Mouse (Mus musculus): ENCODE measurements around the gene Fam129a. TPM values are rescaled to one million over a fixed set of nuclear protein-coding genes. Genes with fewer than 3 reads are reported as not detected.
"Not testable (repeated sequence)": the region's sequence is repeated elsewhere in the genome, so short reads cannot be mapped to it uniquely, and the experiment has no call there.

Fam129a gene
- polyA plus RNA-seq, 1 experiment from 2014 or later = 10.5 TPM

DNA sequence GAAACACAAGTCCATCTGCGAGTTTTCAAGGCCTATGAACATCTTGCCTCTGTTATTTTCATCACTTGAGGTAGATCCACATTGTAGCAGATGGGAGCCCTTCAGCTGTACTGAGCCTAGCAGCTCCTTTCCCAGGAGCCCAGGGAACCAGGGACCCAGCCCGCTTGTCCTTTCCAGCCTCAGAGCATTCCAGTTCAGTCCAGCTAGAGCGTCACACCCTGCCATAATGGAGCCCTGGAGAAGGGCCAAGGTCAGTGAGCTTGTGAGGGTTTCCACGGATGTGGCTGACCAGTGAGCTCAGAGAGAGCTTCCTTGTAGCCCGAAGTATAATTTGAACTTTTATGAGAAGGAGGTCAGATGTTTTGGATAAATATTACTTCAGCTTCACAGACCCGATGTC, 121.9 kb downstream of the Fam129a start:
- 42% methylated on average over 6 of the region's 6 CpGs for WGBS
- H3K27ac ChIP-seq = 0 out of 2 replicates have a peak overlapping the region, but pooled peaks have one; percentile 27
- H3K4me1 ChIP-seq = peaks cover 10% of the 10 kb centered on the region; the same call in 1 of the 2 replicates
- H3K4me3 ChIP-seq (replicated peaks); H3K36me3 ChIP-seq; H3K4me2 ChIP-seq; H3K9ac ChIP-seq; H3K27me3 ChIP-seq; H3K9me3 ChIP-seq (replicated peaks): not testable (repeated sequence)
- ATAC-seq (replicated peaks; ENCODE audit: low FRiP score) = peak; percentile 73

DNA sequence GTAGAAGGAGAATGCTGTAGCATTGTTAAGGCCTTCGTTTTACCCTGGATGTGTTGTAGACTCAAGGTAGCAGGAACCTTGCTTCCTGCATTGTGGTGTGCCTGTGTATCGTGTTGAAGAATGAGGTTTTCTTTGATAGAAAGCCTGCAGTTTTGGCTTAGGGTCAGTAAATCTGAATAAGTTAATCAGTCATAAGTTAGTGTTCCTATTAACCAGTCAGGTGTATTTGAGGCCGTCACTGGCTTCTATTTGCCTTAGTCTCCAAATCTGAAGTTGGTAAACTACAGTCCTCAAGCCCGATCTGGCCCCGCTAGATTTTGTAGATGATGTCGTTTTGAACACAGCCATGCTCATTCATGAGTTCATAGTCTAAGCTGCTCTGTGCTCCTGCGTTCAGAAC, 125.8 kb downstream of the Fam129a start:
- Histone ChIP-seq H3K4me3 (replicated peaks) (no peak overlapping the region), H3K4me2 (no peak overlapping the region), H3K27me3 (0 out of 2 replicates have a peak, but pooled peaks cover 3% of the 10 kb centered on the region), H3K9ac (no peak overlapping the region), H3K27ac (no peak overlapping the region), H3K36me3 (no peaks in the 10 kb centered on the region), H3K4me1 (peaks cover 10% of the 10 kb centered on the region; the same call in 1 of the 2 replicates), H3K9me3 (replicated peaks) (no peaks in the 10 kb centered on the region)
- no peak for ATAC-seq (replicated peaks; ENCODE audit: low FRiP score)
- WGBS = 79% methylated on average over 7 of the region's 7 CpGs

DNA sequence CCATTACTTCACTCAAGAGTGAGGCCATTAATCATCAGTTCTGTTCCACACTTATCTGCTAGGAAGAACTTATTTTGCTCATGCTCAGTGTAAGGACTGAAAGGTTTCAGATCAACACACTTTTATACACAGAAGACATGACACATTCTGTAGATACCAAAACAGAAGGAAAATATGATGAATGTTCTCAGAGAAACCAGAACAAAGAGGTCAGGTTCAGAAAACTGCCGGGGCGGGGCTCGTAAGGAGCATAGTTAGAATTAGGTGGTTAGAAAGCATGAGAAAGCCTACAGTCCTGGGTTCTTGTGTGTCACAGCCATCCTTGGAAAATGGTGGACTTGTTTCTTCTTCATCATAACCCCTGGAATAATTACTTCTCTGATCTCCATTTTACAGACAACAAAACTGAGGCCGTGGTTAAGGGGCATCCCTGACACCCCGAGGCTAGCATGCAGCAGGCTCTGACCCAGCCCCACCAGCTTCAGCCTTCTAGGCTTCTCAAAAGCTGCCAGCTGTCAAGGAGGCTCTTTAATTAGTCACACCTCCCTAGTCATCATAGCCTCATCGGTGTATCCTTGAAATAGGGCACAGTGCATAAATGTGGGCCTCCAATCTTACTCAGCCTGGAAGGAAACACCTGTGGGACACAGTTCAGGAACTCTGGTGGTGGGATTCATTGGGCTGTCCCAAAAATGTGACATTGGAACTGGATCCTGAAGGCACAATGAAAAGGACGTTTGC, 127.1 kb downstream of the Fam129a start:
- H3K9me3 ChIP-seq (replicated peaks) = no peaks in the 10 kb centered on the region
- H3K4me2 ChIP-seq = no peak overlapping the region
- H3K9ac ChIP-seq = no peak overlapping the region
- no peak overlapping the region for H3K27ac ChIP-seq
- 72% methylated on average over 7 of the region's 7 CpGs for WGBS
- H3K4me3 ChIP-seq (replicated peaks) = no peak overlapping the region
- 0 out of 2 replicates have a peak, but pooled peaks cover 3% of the 10 kb centered on the region for H3K27me3 ChIP-seq
- no peak for ATAC-seq (replicated peaks; ENCODE audit: low FRiP score)
- H3K36me3 ChIP-seq = no peaks in the 10 kb centered on the region
- peaks cover 2% of the 10 kb centered on the region; the same call in 1 of the 2 replicates for H3K4me1 ChIP-seq

DNA sequence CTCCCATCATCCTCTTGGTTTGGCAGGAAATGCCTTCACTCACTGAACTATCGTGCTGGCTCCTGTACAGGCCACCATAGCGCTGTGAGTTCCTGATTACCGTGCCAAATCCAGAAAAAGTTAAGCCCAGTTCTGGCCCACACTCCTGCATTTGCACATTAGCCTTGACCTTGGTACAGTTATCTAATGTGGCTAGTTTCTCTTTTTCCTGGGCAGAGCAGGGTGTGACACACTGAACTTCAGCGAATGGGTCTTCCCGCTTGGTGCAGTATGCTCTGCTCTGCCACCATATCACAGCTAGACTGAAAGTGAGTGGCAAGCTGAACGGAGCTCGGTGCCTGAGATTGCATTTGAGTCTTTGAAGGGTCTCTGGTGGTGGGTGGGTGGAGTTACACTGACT, 128.4 kb downstream of the Fam129a start:
- WGBS = 76% methylated on average over 7 of the region's 7 CpGs

DNA sequence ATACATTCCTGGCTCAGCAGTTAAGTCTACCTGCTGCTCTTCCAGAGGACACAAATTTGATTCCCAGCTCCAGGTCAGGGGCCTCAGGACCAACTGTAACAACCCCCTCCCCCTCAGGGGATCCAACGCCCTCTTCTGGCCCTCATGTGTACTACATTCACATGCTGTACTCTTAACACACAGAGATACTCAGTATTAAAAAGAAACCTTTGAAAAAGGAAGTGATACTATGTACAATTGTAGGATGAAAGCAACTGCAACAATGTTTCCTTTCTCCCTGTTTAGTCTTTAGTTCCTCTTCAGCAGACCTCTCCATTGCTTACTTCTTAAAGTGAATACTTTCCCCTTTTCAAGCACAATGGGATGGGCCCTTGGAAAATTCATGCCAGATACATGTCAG, 131.8 kb downstream of the Fam129a start:
- no peak overlapping the region for H3K9ac ChIP-seq
- H3K4me1 ChIP-seq = peaks cover 5% of the 10 kb centered on the region
- H3K27me3 ChIP-seq = peaks cover 10% of the 10 kb centered on the region; the same call in 1 of the 2 replicates
- ATAC-seq (replicated peaks; ENCODE audit: low FRiP score) = no peak
- WGBS = 41% methylated on average over 1 of the region's 1 CpGs
- H3K9me3 ChIP-seq (replicated peaks) = no peaks in the 10 kb centered on the region
- no peaks in the 10 kb centered on the region for H3K36me3 ChIP-seq
- no peak overlapping the region for H3K27ac ChIP-seq
- no peak overlapping the region for H3K4me2 ChIP-seq
- no peak overlapping the region for H3K4me3 ChIP-seq (replicated peaks)

More for the DNA sequence above, 128.4 kb downstream of the Fam129a start:
- H3K4me1 ChIP-seq = no peaks in the 10 kb centered on the region
- no peaks in the 10 kb centered on the region for H3K36me3 ChIP-seq
- H3K27ac ChIP-seq = no peak overlapping the region
- H3K9me3 ChIP-seq (replicated peaks) = no peaks in the 10 kb centered on the region
- H3K9ac ChIP-seq = no peak overlapping the region
- no peak overlapping the region for H3K4me3 ChIP-seq (replicated peaks)
- 0 out of 2 replicates have a peak, but pooled peaks cover 3% of the 10 kb centered on the region for H3K27me3 ChIP-seq
- H3K4me2 ChIP-seq = no peak overlapping the region
- ATAC-seq (replicated peaks; ENCODE audit: low FRiP score) = no peak

DNA sequence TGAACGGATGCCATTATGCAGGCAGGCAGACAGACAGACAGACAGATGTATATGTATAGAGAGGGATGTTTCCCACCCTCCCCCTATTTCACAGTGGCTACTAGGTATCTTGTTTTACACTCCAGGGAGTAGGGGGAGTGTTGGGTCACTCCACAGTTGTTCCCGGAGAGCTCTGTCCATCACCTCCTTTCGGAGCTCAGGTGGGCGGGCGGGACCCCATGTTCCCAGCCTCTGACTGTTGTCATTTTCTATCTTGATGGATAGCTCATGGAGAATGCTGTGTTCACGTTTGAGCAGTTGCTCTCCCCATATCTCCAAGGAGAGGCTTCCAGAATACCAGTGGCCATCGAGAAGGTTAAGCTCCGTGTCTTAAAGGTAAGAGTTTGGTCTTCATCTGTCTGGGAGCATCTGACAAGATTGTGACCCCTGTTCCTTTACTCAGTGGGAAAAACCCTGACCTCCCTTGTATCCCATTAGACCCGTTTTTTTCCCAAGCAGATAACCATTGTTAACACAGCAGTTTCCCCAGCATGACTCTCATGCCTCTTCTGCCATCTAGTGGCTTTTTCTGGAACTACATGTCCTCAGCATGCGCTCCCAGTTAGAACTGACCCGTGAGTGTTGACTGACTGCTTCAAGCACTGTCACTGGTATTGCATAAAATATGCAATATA, 134.9 kb downstream of the Fam129a start:
- 24% methylated on average over 11 of the region's 11 CpGs for WGBS

DNA sequence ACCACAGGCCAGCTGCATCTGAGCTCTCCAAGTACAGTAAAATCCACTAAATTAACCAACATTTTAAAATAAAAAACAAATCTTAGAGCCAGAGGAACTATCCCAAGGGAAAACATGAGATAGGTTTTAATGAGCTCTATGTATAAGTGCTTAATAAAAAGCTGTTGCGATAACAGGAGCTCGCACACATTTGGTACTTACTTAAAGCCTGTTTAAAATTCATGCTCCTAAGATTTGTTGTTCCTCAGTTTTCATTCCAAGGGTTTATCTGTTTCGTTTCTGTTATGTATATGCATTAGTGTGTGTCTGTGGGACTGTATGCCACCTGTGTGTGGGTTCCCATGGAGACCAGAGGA, 135.4 kb downstream of the Fam129a start:
- no peaks in the 10 kb centered on the region for H3K9me3 ChIP-seq (replicated peaks)
- H3K4me2 ChIP-seq = no peak overlapping the region
- H3K27ac ChIP-seq = no peak overlapping the region
- peaks cover 6% of the 10 kb centered on the region; the same call in 1 of the 2 replicates for H3K27me3 ChIP-seq
- no peak for ATAC-seq (replicated peaks; ENCODE audit: low FRiP score)
- WGBS = 84% methylated on average over 3 of the region's 3 CpGs
- no peaks in the 10 kb centered on the region for H3K36me3 ChIP-seq
- peaks cover 19% of the 10 kb centered on the region for H3K4me1 ChIP-seq
- no peak overlapping the region for H3K4me3 ChIP-seq (replicated peaks)
- no peak overlapping the region for H3K9ac ChIP-seq

More for the DNA sequence above, 134.9 kb downstream of the Fam129a start:
- no peak overlapping the region for H3K4me2 ChIP-seq
- H3K9ac ChIP-seq = no peak overlapping the region
- peak; percentile 28 for ATAC-seq (replicated peaks; ENCODE audit: low FRiP score)
- no peak overlapping the region for H3K4me3 ChIP-seq (replicated peaks)
- H3K9me3 ChIP-seq (replicated peaks) = no peaks in the 10 kb centered on the region
- no peak overlapping the region for H3K27ac ChIP-seq
- H3K36me3 ChIP-seq = no peaks in the 10 kb centered on the region
- H3K27me3 ChIP-seq = peaks cover 6% of the 10 kb centered on the region; the same call in 1 of the 2 replicates
- peaks cover 19% of the 10 kb centered on the region for H3K4me1 ChIP-seq

DNA sequence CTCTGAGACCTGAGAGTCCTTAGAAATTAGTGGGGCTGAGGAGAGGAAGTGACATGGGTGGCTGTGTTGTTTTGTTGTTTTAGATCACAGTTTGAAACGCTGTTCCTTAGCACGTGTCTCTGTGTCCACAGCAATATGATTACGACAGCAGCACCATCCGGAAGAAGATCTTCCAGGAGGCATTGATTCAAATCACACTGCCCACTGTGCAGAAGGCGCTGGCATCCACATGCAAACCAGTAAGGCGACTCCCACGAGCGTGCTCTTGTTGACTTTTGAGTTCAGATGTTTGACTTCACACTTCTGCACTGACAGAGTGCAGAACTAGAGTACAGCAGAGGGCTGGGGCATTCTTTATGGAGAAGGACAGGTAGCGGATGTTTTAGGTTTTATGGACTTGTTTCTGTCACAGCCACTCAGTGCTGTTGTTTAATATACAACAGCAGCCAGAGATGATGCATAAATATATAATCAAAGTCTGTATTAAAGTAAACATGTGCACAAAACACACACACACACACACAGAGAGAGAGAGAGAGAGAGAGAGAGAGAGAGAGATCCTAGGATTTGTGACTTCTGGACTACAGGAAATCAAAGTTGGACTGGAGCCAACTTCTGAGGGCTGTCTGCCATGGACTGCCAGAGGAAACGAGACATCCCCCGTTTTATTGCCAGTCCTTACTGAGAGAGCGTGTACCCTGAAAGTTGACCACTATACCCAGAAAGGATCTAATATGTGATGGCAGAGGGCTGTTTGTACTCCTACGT, 138.2 kb downstream of the Fam129a start:
- H3K4me3 ChIP-seq (replicated peaks) = no peak overlapping the region
- H3K27me3 ChIP-seq = peaks cover 6% of the 10 kb centered on the region; the same call in 1 of the 2 replicates
- H3K4me1 ChIP-seq = peaks cover 19% of the 10 kb centered on the region
- no peaks in the 10 kb centered on the region for H3K9me3 ChIP-seq (replicated peaks)
- ATAC-seq (replicated peaks; ENCODE audit: low FRiP score) = no peak
- WGBS = 27% methylated on average over 13 of the region's 13 CpGs
- H3K36me3 ChIP-seq = no peaks in the 10 kb centered on the region
- peak overlapping the region; percentile 46 for H3K27ac ChIP-seq
- H3K4me2 ChIP-seq = 0 out of 2 replicates have a peak overlapping the region, but pooled peaks have one; percentile 22
- no peak overlapping the region for H3K9ac ChIP-seq

DNA sequence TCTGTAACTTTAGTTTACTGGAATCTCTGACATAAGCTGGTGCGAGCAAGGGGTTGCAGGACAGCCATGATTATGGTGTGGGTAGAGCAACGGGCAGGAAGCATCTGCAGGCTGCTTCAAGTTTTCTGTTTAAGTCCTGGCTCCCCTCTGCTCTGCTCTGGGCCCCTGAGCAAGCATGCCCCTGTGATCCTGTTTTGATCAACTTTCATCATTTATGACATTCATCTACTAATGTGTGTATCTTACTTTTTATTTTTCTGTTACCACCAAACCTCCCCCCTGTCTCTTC, 138.7 kb downstream of the Fam129a start:
- no peak for ATAC-seq (replicated peaks; ENCODE audit: low FRiP score)
- 0 out of 2 replicates have a peak overlapping the region, but pooled peaks have one; percentile 22 for H3K4me2 ChIP-seq

DNA sequence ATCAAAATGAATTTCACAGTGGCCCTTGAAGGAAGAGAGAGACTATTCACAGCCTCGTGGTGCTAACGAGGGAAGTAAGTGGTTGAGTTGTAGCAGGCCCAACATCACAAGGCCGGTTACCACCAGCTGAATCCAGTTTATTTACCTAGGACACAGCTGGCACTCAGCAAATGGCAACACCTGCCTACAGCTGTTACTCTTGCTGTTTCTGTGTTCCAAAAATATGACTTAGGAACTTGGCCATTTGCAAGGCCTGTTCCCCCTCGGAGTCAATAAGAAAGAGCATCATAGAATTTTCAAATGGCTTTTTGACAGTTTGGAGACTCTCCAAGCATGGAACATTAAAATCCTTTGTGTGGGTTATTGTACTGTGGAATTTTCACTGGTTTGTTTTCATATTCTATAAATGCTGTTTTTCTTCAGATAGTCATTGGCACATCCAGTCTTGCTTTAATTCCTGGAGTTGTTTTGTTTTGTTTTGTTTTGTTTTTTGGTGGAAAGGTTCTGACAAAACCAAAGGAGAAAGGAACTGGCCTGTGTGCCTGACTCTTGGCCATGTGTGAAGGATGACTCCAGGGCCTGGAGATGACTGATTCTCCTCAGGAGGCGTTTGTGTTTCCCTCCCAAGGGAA, 139.6 kb downstream of the Fam129a start:
- no peak overlapping the region for H3K9ac ChIP-seq
- H3K27ac ChIP-seq = no peak overlapping the region
- 53% methylated on average over 5 of the region's 5 CpGs for WGBS
- H3K4me3 ChIP-seq (replicated peaks) = no peak overlapping the region
- no peaks in the 10 kb centered on the region for H3K36me3 ChIP-seq
- ATAC-seq (replicated peaks; ENCODE audit: low FRiP score) = no peak
- H3K9me3 ChIP-seq (replicated peaks) = no peaks in the 10 kb centered on the region
- peaks cover 3% of the 10 kb centered on the region; the same call in 1 of the 2 replicates for H3K27me3 ChIP-seq
- no peak overlapping the region for H3K4me2 ChIP-seq
- peaks cover 18% of the 10 kb centered on the region for H3K4me1 ChIP-seq

More for the DNA sequence above, 138.7 kb downstream of the Fam129a start:
- no peaks in the 10 kb centered on the region for H3K36me3 ChIP-seq
- peaks cover 19% of the 10 kb centered on the region for H3K4me1 ChIP-seq
- H3K9me3 ChIP-seq (replicated peaks) = no peaks in the 10 kb centered on the region
- H3K4me3 ChIP-seq (replicated peaks) = no peak overlapping the region
- 21% methylated on average over 2 of the region's 2 CpGs for WGBS
- no peak overlapping the region for H3K9ac ChIP-seq
- H3K27ac ChIP-seq = peak overlapping the region; percentile 46; the same call in 1 of the 2 replicates
- H3K27me3 ChIP-seq = peaks cover 6% of the 10 kb centered on the region; the same call in 1 of the 2 replicates

DNA sequence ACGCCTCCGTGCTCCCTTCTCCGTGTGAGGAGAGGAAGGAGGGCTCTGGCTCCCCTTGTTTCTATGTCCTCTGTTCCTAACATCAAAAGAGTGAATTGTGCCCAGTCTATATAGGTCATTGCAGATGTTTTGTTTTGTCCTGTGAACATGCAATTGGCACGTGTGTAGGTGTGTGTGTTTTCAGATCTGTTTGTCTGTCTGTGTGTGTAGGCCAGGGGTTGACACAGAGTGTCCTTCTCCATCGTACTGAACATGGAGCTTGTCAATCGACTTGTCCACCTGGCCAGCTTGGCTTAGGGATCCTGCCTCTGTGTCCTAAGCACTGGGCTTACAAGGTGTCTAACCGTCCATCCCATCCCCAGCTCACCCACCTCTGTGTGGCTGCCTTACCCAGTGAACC, 140.1 kb downstream of the Fam129a start:
- H3K27ac ChIP-seq = no peak overlapping the region
- WGBS = 68% methylated on average over 7 of the region's 7 CpGs
- no peak for ATAC-seq (replicated peaks; ENCODE audit: low FRiP score)
- no peak overlapping the region for H3K4me2 ChIP-seq
- H3K4me3 ChIP-seq (replicated peaks) = no peak overlapping the region
- no peaks in the 10 kb centered on the region for H3K9me3 ChIP-seq (replicated peaks)
- no peak overlapping the region for H3K9ac ChIP-seq
- no peaks in the 10 kb centered on the region for H3K36me3 ChIP-seq
- H3K27me3 ChIP-seq = no peaks in the 10 kb centered on the region
- H3K4me1 ChIP-seq = peaks cover 14% of the 10 kb centered on the region
